Comparison of ENCODE assay signal across 29 mouse cellular contexts in the genomic region with DNA sequence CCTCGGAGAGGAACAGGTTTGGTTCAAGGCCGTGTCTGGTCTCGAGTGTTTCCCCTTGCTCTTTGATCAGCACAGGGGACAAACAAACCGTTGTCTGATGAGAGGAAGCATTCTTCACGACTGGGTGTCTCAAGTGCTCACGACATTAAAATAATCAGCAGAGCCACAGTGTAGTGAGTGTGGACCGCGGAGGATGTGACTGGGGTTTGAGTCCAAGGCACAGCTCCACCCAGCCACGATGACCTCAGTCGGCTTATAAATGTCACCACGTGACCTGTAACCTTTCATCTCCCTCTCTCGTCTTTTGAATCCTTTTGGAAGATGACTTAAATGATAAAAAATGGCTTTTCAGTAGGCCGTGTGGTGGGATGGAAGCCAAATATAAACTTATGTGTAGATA.
DNase-seq lines count a peak whose midpoint lies in the region; ATAC-seq and TF ChIP-seq lines count a peak whose summit lies in the region.
"Had no signal": no experiment of that assay in that cellular context is flagged by ENCODE, and none has a peak within 500 bp of the region (broad histone marks: within the 10 kb centered on the region; RNA-seq: fewer than 3 reads in every experiment).

No protein-coding gene starts in this region.

- WGBS in heart, embryonic 12.5 days: 68% methylated on average over 13 of the region's 13 CpGs

- no peak for TF ChIP-seq POLR2A in myocyte (IDR thresholded peaks at IDR 0.05; ENCODE audit: insufficient read length, low read depth)

- no peak overlapping the region for H3K4me3 ChIP-seq in heart, embryonic 12.5 days
- H3K4me3 ChIP-seq in myocyte: no peak overlapping the region
- H3K4me3 ChIP-seq: forebrain, embryonic 13.5 days; hindbrain, embryonic 13.5 days; limb, embryonic 10.5 days; limb, embryonic 15.5 days; liver, embryonic 13.5 days; neural tube, embryonic 12.5 days had no signal

- no peaks in the 10 kb centered on the region for H3K27me3 ChIP-seq in heart, embryonic 12.5 days (replicated peaks)
- H3K27me3 ChIP-seq in myocyte (ENCODE audit: control insufficient read depth, insufficient read depth, insufficient read length): no peaks in the 10 kb centered on the region
- H3K27me3 ChIP-seq: forebrain, embryonic 13.5 days; hindbrain, embryonic 13.5 days; limb, embryonic 15.5 days; liver, embryonic 13.5 days; neural tube, embryonic 12.5 days had no signal

- no peak overlapping the region for H3K27ac ChIP-seq in heart, embryonic 12.5 days (ENCODE audit: poor library complexity, severe bottlenecking)
- H3K27ac ChIP-seq: forebrain, embryonic 13.5 days; hindbrain, embryonic 13.5 days; limb, embryonic 10.5 days; limb, embryonic 15.5 days; liver, embryonic 13.5 days; neural tube, embryonic 12.5 days had no signal

- H3ac ChIP-seq in myocyte (ENCODE audit: control insufficient read depth, insufficient read length): no peak overlapping the region

- H3K9me3 ChIP-seq in heart, embryonic 12.5 days (replicated peaks): 0 out of 2 replicates have a peak, but pooled peaks cover 13% of the 10 kb centered on the region
- H3K9me3 ChIP-seq: forebrain, embryonic 13.5 days; limb, embryonic 10.5 days; limb, embryonic 15.5 days; liver, embryonic 13.5 days; neural tube, embryonic 12.5 days had no signal

- H3K4me1 ChIP-seq in heart, embryonic 12.5 days (replicated peaks): no peaks in the 10 kb centered on the region
- H3K4me1 ChIP-seq: liver, embryonic 13.5 days; neural tube, embryonic 12.5 days had no signal

- H3K79me2 ChIP-seq in myocyte (ENCODE audit: control insufficient read depth, insufficient read depth): peaks cover 3% of the 10 kb centered on the region

- no peaks in the 10 kb centered on the region for H3K36me3 ChIP-seq in heart, embryonic 12.5 days
- H3K36me3 ChIP-seq in myocyte (ENCODE audit: control insufficient read depth, insufficient read depth): no peaks in the 10 kb centered on the region
- H3K36me3 ChIP-seq: limb, embryonic 15.5 days; liver, embryonic 13.5 days had no signal

- DNase-seq in adrenal gland, adult (ENCODE audit: inconsistent age in 2 of 2, low spot score in 1 of 2): peak; percentile 66 to 90
- DNase-seq in adrenal gland, postnatal 4 days (ENCODE audit: low spot score in 2 of 2): no peak
- peak; percentile 68 for DNase-seq in heart, adult 11 months
- peak; percentile 32 for DNase-seq in adrenal gland, postnatal 25 days
- no peak for DNase-seq in layer of hippocampus, postnatal 10 days (ENCODE audit: low spot score in 2 of 2)
- DNase-seq in right cerebral cortex, postnatal 10 days (ENCODE audit: low spot score in 2 of 2): no peak
- DNase-seq: cerebellum, adult 9-11 months; embryo, embryonic 11 days; gastrocnemius, postnatal 14 days; heart, adult 18-20 months; heart, postnatal 4 days; kidney, adult 18-20 months; kidney, postnatal 4 days; layer of hippocampus, postnatal 36 days; liver, embryonic 13.5 days; lung, adult 18-20 months; lung, postnatal 36 days; thymus, adult 2 months; thymus, postnatal 36 days had no signal

- H3K9ac ChIP-seq in heart, embryonic 12.5 days: no peak overlapping the region
- H3K9ac ChIP-seq: forebrain, embryonic 13.5 days; hindbrain, embryonic 13.5 days; limb, embryonic 15.5 days; liver, embryonic 13.5 days; neural tube, embryonic 12.5 days had no signal

- ATAC-seq in heart, embryonic 12.5 days (ENCODE audit: insufficient number of reproducible peaks, low FRiP score): no peak
- ATAC-seq: forebrain, embryonic 13.5 days; midbrain, embryonic 16.5 days had no signal

- no peak overlapping the region for H3K4me2 ChIP-seq in heart, embryonic 12.5 days
- H3K4me2 ChIP-seq in myocyte (ENCODE audit: low read depth): peak overlapping the region; percentile 4
- H3K4me2 ChIP-seq: forebrain, embryonic 13.5 days; heart, embryonic 11.5 days; hindbrain, embryonic 13.5 days; limb, embryonic 15.5 days; liver, embryonic 13.5 days; midbrain, embryonic 11.5 days; neural tube, embryonic 12.5 days had no signal

TF ChIP-seq in myocyte, 11 proteins besides CTCF, POLR2A, EP300 and RAD21:
- TF ChIP-seq USF1 (IDR thresholded peaks at IDR 0.05; ENCODE audit: low read depth): peak; percentile 42
- TF ChIP-seq MYOD1 (IDR thresholded peaks at IDR 0.05; ENCODE audit: control insufficient read depth in 1 of 3, insufficient read length in 2 of 3, low read depth in 2 of 3): no peak
- TF ChIP-seq E2F4 (IDR thresholded peaks at IDR 0.05; ENCODE audit: insufficient read depth): no peak
- no peak for TF ChIP-seq TCF12 (IDR thresholded peaks at IDR 0.05; ENCODE audit: insufficient read depth, poor library complexity, severe bottlenecking)
- TF ChIP-seq MAX (IDR thresholded peaks at IDR 0.05; ENCODE audit: low read depth): no peak

Comparison
In these comparisons a context has a peak if more than half of its experiments do, and no peak if none do; other contexts are left out.
1. DNase-seq: peak in adrenal gland, adult (2 of 2), heart, adult 11 months (single experiment) and adrenal gland, postnatal 25 days (single experiment); none in adrenal gland, postnatal 4 days (0 of 2), layer of hippocampus, postnatal 10 days (0 of 2) and right cerebral cortex, postnatal 10 days (0 of 2).